Comparison of ENCODE assay signal across 8 mouse cellular contexts in the genomic region with DNA sequence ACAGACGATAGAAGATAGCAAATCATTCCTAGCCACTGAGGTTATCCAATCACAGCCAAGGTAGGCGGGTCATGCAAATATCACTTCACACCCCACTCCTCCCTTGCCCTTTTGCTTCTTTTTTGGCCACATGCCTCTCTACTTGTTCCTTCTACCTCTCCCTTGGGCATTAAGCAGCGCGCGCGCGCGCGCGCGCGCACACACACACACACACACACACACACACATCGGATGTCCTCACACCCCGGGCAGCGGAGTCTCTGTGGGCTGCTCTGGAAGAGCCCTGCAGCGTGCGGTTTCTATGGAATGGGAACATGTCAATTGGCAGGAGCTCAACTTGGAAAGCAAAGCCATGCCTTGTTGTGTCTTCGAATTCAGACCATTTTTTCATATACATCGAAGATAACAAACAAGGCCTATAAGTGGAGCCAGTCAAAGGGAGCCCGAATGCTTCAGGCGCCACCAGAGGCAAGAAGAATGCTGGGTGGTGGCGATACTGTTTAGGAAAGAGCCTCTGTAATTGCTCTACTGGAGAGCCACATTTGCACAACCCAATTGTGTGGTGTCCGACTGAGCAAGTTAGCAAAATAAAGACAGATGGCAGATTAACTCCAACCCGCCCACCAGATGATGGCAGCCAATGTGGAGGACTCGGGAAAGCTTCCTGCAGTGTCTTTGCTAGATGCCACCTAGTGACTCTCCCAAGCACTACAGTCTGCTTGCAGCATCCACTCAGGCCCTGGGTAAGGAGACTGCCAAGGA.
A peak's percentile ranks its signal among the peaks of the same experiment; 100 is the strongest.
DNase-seq lines count a peak whose midpoint lies in the region; TF ChIP-seq lines count a peak whose summit lies in the region.

No protein-coding gene starts in this region.

- H3K9ac ChIP-seq in MEL (ENCODE audit: control insufficient read depth, low read depth, low read length, poor library complexity, severe bottlenecking), result no peak overlapping the region

- no peaks in the 10 kb centered on the region for H3K9me3 ChIP-seq in MEL (replicated peaks; ENCODE audit: insufficient read depth, low read length)

- intact Hi-C loops in heart, postnatal 10 days (cut with DNase I), result loop anchor here (5.0 kb wide), 1 partner anchor 238 kb away; no protein-coding TSS in a partner anchor

- H3K79me2 ChIP-seq in MEL (ENCODE audit: control insufficient read depth, insufficient read depth, low read length, poor library complexity), result no peaks in the 10 kb centered on the region

- no peak overlapping the region for H3K4me3 ChIP-seq in MEL (ENCODE audit: control insufficient read depth in 1 of 2, insufficient read depth in 1 of 2, low read depth in 2 of 2, low read length in 2 of 2)

- H3K4me1 ChIP-seq in MEL (ENCODE audit: control insufficient read depth in 1 of 2, insufficient read depth in 2 of 2, low read length in 2 of 2), result no peaks in the 10 kb centered on the region

- TF ChIP-seq RAD21 in MEL (IDR thresholded peaks at IDR 0.05; ENCODE audit: low read depth, low read length), result peak; percentile 7; the same call in 1 of the 2 replicates

- H3K27me3 ChIP-seq in MEL (ENCODE audit: control insufficient read depth in 1 of 2, insufficient read depth in 2 of 2, low read length in 2 of 2), result no peaks in the 10 kb centered on the region

- TF ChIP-seq CTCF in MEL (IDR thresholded peaks at IDR 0.05 in 2 of 3, conservative IDR thresholded peaks at IDR 0.05 in 1 of 3; ENCODE audit: control insufficient read depth in 1 of 3, insufficient read depth in 1 of 3, low read depth in 2 of 3, low read length in 3 of 3, poor library complexity in 1 of 3, severe bottlenecking in 1 of 3), result peak in 2 of 3 experiments; percentile 3 to 24; a peak in 2 of 6 replicates

- H3K27ac ChIP-seq in MEL (ENCODE audit: control insufficient read depth, low read depth, low read length), result no peak overlapping the region

- TF ChIP-seq POLR2A in MEL (IDR thresholded peaks at IDR 0.05; ENCODE audit: control insufficient read depth in 1 of 2, insufficient read depth in 1 of 2, low read depth in 1 of 2, low read length in 2 of 2, poor library complexity in 1 of 2), result no peak

- TF ChIP-seq EP300 in MEL (IDR thresholded peaks at IDR 0.05; ENCODE audit: low read depth in 1 of 2, low read length in 2 of 2), result no peak

- H3K36me3 ChIP-seq in MEL (ENCODE audit: control insufficient read depth in 1 of 2, insufficient read depth in 2 of 2, low read length in 2 of 2), result no peaks in the 10 kb centered on the region

- DNase-seq in MEL (ENCODE audit: low read depth, low spot score), result peak; percentile 8
- peak; percentile 97 for DNase-seq in brain, adult 2 months (ENCODE audit: low read depth, low spot score)
- peak; percentile 36 for DNase-seq in fat pad, adult 2 months (ENCODE audit: extremely low read depth, low read depth, low spot score)
- peak; percentile 61 to 76 for DNase-seq in heart, postnatal 10 days
- peak; percentile 69 to 93 for DNase-seq in left cerebral cortex, adult 9 months (ENCODE audit: low spot score in 2 of 2)
- DNase-seq in mesoderm, embryonic 11.5 days (ENCODE audit: low read depth, low spot score), result peak; percentile 56
- DNase-seq in telencephalon, adult 2 months (ENCODE audit: low read depth, low spot score), result peak; percentile 91
- DNase-seq in spleen, postnatal 4 days (ENCODE audit: low spot score in 2 of 2), result no peak

TF ChIP-seq in MEL, 35 proteins besides CTCF, POLR2A, EP300 and RAD21:
- TF ChIP-seq UBTF (IDR thresholded peaks at IDR 0.05; ENCODE audit: borderline replicate concordance, insufficient read depth, low read depth, low read length) (no peak), SMC3 (IDR thresholded peaks at IDR 0.05; ENCODE audit: low read depth, low read length) (peak; percentile 34)
TF ChIP-seq in MEL: peak in this region for 1.

Comparison
In these comparisons a context has a peak if more than half of its experiments do, and no peak if none do; other contexts are left out.
1. DNase-seq: peak in MEL (single experiment), brain, adult 2 months (single experiment), fat pad, adult 2 months (single experiment), heart, postnatal 10 days (2 of 2), left cerebral cortex, adult 9 months (2 of 2), mesoderm, embryonic 11.5 days (single experiment) and telencephalon, adult 2 months (single experiment); none in spleen, postnatal 4 days (0 of 2).